Mouse (Mus musculus): ENCODE results near the gene Ntpcr.
A peak's percentile ranks its signal among the peaks of the same experiment; 100 is the strongest.

The Ntpcr gene

GRCm38 (mm10) chr8:125725037-125725820 is 4.5 kb upstream of the Ntpcr start:
- no peak for DNase-seq (ENCODE audit: low spot score)

DNA sequence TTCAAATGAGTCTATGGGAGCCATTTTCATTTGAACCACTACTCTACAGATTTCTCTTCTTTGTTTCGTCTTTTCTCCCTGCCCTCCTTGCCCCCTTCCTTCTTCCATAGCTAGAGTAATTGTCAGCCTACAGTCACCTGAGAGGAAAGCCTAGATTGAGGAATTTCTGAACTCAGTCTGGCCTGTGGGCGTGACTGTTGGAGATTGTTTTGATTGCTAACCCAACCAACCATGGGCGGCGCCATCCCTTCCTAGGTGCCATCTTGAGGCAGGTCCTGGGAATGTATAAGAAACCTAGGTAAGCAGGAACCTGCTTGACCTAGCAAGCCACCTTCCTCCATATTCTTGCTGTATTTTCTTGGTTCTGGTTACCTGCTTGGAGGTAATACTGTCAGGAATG is 3.6 kb upstream of the Ntpcr start:
- no peak for DNase-seq (ENCODE audit: low spot score)

- DNase-seq (ENCODE audit: low spot score), result no peak
These were observed 2.8 kb upstream of the Ntpcr start for GRCm38 (mm10) chr8:125726986-125727385.

GRCm38 (mm10) chr8:125727797-125728196 is 2.0 kb upstream of the Ntpcr start:
- no peak for DNase-seq (ENCODE audit: low spot score)

DNA sequence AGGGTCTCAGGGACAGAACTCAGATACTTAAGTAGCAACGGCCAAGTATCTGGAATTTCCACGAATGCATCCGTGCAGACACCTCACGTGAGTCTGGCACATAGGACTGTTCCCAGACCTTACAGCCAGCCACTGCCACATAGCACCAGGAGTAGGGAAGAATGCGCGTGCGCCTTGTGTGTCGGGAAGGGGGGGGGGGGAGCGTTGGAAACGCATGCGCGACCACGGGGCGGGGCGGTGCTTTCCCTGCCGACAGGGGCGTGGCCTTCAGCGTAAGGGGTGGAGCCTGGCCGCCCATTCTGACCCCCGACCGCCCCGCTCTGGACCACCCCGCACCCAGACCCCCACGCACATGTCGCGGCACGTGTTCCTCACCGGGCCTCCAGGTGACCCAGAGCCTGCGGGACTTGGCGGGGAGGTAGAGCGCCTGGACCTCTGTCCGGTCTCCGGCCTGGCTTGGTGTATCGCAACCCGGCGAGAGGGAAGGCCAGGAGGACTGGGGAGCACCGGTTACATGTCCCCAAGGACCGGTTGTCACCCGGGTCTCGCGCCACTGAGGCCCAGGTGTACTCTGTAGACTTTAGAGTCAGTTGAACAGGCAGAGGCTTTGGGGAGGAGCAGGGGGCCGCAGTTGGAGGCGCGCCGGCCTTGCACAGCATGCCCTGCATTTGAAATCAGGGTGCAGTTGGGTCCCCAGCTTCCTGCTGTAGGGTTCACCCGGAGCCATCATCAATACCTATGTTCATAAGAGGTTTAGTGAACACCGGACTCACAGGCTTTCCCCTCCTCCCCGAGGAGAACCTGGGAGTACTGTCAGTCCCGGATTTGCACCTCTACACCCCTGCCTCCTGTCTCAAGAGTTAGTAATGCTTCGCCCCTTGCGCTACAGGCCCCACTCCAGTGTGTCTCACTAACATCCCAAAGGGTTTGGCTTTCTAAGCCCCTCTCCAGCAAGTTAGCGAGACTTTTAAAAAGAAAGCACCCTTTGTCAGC is 4.5 kb downstream of the Ntpcr start:
- DNase-seq (ENCODE audit: low spot score), result peak; percentile 76

GRCm38 (mm10) chr8:125738956-125739355 is 9.2 kb downstream of the Ntpcr start:
- no peak for DNase-seq (ENCODE audit: low spot score)

DNA sequence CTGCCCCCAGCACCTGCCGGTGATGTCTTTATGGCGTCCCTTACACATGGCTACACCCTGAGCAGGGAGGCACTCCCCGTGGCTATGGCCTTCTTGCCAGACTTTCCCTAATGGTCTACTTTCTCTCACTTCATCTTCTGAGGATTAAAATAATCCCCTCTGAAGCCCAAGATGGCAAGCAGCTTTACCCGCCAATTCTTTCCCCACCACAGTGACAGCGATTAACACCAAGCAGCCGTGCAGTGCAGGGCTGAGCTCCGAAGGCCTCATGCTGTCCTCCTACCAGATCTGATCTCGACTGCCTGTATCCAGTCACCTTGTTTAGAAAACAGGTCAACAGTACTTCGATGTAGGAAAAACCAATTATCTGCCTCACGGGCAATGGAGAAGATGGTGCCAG is 10.9 kb downstream of the Ntpcr start:
- DNase-seq (ENCODE audit: low spot score), result no peak

DNA sequence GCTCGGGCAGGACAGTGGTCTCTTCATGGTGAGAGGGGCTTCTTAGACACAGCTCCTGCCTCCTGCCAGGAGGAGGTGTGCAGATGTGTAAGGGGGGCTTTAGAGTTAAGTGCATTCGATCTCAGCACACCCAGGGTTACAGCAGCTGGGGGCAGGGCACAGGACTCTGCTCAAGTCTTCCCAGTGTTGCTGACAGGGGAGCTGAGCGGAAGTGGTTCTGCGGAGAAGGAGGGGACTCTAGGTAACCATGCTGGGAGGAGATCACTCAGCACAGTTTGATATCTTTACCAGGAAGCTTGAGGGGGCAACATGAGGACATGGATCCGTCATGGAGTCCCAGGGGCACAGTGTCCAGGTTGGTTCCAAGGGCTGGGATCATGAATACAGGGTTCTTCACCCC is 11.6 kb downstream of the Ntpcr start:
- DNase-seq (ENCODE audit: low spot score), result no peak

- DNase-seq (ENCODE audit: low spot score), result no peak
These were observed 12.1 kb downstream of the Ntpcr start for GRCm38 (mm10) chr8:125741855-125742254.

DNA sequence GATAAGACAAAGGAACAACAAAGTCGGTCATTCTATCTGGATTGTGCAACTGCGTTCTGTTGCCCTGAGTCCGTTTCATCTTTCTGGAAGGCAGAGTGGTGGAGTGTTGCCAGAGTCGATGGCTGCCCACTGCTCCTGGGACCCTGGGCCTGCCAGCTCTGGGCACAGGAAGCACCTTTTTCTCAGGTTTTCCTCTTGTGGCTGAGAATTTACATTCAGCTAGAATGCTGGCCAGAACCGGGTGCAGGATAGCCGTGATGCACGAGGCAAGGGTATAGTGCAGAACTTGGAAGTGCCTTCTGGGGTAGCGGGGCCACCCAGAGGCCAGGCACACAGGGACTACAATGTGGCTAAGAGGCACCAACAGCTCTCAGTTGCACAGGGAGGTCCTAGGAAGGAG is 12.6 kb downstream of the Ntpcr start:
- DNase-seq (ENCODE audit: low spot score), result no peak

- no peak for DNase-seq (ENCODE audit: low spot score)
These were observed 15.3 kb downstream of the Ntpcr start for GRCm38 (mm10) chr8:125744914-125745576.

DNA sequence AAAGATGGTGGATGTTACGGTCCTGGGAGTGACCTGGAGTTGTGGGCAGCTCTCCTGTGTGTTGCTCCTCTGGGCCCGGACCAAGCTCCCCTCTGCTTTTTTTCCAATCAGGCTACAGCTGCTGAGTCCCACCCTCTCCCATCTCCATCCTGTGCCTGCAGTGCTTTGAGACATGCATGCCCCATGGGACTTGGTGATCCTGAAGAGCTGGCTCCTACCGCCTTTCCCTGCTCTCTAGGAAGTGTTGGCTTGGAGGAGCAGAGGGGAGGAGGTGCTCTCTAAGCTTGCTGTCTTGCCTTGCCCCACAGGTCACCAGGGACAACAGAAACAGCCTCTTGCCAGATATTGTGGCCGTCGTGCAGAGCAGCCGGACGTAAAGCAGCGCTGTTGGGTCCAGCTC is 17.6 kb downstream of the Ntpcr start:
- no peak for DNase-seq (ENCODE audit: low spot score)

DNA sequence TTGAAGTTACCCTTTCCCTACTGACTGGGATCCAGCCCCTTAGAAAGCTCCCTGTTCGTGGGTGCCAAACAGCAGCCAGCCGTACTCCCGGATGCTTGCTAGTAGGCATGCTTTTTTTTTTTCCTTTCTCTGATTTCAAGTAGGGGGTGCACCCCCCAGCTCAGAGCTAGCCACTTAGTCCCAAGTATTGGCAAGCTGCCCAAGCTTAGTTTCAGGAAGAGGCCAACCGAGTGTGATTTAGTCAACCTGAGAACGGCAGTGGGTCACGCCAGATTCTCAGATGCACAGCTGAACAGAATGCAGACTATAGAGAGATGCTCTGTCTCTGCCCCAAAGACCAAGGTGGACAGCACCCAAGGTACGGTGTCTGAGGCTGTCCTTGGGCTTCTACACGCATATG is 21.1 kb downstream of the Ntpcr start:
- no peak for DNase-seq (ENCODE audit: low spot score)

GRCm38 (mm10) chr8:125755896-125756295 is 26.1 kb downstream of the Ntpcr start:
- DNase-seq (ENCODE audit: low spot score), result no peak

DNA sequence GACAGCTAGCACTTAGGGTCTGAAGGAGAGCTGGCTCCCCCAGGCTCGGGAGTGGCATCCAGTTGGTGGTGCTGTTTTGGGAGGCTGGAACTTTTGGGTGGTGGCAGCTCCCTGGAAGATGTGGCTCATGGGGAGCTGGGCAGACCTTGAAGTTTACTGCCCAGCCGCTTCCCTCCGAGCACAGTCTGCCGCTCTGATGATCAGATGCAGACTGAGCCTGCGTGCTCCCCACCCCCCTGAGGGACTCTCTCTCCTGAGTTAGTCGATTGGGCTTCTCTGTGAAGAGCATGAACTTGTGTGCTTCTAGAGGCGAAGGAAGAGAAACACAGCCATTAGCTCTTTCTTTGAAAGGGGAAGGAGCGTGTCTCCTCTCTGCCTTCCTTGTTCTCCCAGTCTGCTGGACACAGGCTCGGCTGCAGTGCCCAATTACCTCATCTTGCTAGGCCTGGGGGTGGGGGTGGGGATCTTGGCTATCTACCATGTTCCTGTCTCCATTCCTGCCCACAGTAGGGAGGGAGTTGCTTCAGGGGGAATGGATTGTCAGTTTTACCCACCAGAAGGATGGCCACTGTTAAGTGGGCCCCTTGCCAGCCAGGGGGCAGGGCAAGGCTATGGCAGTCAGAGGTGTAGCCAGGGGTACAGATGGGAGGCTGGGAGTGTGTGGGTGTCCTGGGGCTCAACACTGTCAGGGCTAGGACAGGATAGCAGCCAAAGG is 26.8 kb downstream of the Ntpcr start:
- DNase-seq (ENCODE audit: low spot score), result no peak

DNA sequence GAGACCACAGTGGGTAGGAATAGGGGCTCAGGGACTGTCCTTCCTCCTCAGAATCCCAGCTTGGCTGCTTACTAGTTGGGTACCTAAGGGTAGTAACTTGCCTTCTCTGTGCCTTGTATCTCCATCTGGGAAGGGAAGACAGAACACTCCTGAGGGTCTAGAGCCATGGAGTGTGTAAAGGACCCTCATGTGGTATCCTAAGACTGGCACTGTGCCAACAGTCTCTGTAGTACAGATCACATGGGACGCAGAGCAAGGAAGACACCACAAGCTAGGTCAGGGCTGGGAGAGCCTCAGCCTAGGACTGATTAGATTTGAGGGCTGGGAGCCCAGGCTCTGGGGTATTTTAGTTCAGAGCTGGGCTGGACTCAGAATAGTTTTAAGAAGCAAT is 27.3 kb downstream of the Ntpcr start:
- DNase-seq (ENCODE audit: low spot score), result no peak

- no peak for DNase-seq (ENCODE audit: low spot score)
These were observed 29.3 kb downstream of the Ntpcr start for GRCm38 (mm10) chr8:125759022-125759421.

DNA sequence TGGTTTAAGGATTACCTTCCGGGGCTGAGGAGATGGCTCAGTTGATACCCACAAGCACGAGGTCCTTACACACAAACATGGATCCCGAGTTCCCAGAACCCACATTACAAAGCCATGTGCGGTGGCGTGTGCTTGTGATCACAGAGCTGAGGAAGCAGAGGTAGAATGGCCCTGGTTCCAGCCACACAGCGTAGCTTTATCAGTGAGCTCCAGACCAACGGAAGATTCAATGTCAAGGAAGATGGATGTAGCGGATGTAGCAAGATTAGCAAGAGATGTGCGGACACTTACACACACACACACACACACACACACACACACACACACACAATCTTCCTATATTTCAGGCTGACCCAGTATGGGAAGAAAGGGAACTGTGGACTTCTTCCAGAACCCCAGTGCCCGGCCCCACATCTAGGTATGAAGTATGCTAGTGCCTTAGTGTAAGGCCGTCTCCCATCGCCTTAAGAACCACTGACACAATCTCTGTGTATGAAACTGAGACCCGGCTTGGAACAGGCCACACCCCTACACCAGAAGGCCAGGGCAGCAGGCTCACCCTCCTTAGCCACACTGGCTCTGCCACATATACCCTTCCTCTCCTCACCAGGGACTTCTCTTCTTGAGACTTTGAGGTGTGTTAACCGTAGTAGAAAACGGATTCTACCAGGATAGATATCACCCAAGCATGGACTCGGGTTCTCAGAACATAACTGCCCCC is 33.5 kb downstream of the Ntpcr start:
- DNase-seq (ENCODE audit: low spot score), result no peak

- DNase-seq (ENCODE audit: low spot score), result no peak
These were observed 38.3 kb downstream of the Ntpcr start for GRCm38 (mm10) chr8:125768079-125768478.

- no peak for DNase-seq (ENCODE audit: low spot score)
These were observed 42.5 kb downstream of the Ntpcr start for GRCm38 (mm10) chr8:125772300-125772699.

- DNase-seq (ENCODE audit: low spot score), result no peak
These were observed 43.6 kb downstream of the Ntpcr start for GRCm38 (mm10) chr8:125773281-125773803.

Measured in left cerebral cortex, adult 11 months (tissue).